Comparison of ENCODE assay signal across 19 mouse cellular contexts in the genomic region with DNA sequence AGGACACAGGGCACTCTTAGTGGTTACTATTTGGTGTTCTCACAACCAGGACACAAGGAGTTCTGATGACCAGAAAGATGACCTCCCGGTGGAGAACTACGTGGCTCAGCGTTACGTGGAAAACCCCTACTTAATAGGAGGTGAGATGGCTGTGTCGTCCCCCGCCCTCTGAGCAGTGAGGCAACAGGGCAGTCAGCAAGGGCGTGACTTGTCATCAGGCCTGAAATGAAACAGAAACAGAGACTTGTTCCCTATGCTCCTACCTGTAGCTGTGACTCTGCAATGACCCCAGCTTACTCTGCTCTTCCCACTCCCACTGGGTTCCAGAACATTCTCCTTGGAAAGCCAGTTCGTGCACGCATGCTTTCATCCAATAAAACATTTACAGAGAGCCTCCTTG. TPM values are rescaled to one million over a fixed set of nuclear protein-coding genes. Genes with fewer than 3 reads are reported as not detected.
"Had no signal": no experiment of that assay in that cellular context is flagged by ENCODE, and none has a peak within 500 bp of the region (broad histone marks: within the 10 kb centered on the region; RNA-seq: fewer than 3 reads in every experiment).

No protein-coding gene starts in this region.

- H3K36me3 ChIP-seq: limb, embryonic 13.5 days; midbrain, embryonic 12.5 days; neural tube, embryonic 12.5 days had no signal

- H3K4me2 ChIP-seq: limb, embryonic 13.5 days; midbrain, embryonic 12.5 days; neural tube, embryonic 12.5 days had no signal

- H3K27ac ChIP-seq: hindbrain, postnatal 0 days; kidney, postnatal 0 days; limb, embryonic 13.5 days; liver, embryonic 14.5 days; midbrain, embryonic 12.5 days; neural tube, embryonic 12.5 days had no signal

- H3K9ac ChIP-seq: limb, embryonic 13.5 days; liver, embryonic 14.5 days; midbrain, embryonic 12.5 days; neural tube, embryonic 12.5 days had no signal

- DNase-seq: left cerebral cortex, postnatal 4 days; lung, adult 18-20 months; right cerebral cortex, postnatal 14 days; thymus, postnatal 4 days had no signal

- H3K9me3 ChIP-seq: limb, embryonic 13.5 days; megakaryocyte, embryonic 14.5 days; midbrain, embryonic 12.5 days; neural tube, embryonic 12.5 days had no signal

- H3K27me3 ChIP-seq: limb, embryonic 13.5 days; midbrain, embryonic 12.5 days; neural tube, embryonic 12.5 days had no signal

- H3K4me1 ChIP-seq: limb, embryonic 13.5 days; megakaryocyte, embryonic 14.5 days; midbrain, embryonic 12.5 days; neural tube, embryonic 12.5 days had no signal

- ATAC-seq: hindbrain, postnatal 0 days; midbrain, embryonic 16.5 days had no signal

- H3K4me3 ChIP-seq: limb, embryonic 13.5 days; megakaryocyte, embryonic 14.5 days; midbrain, embryonic 12.5 days; myocyte; neural tube, embryonic 12.5 days had no signal

RNA-seq across cellular contexts. Expression of gene Ttll9, which starts 29.2 kb away (rescaled TPM):
- total RNA-seq: liver, adult 2 months had no signal
- polyA plus RNA-seq: myocyte had no signal

RNA-seq across cellular contexts. Expression of gene Dusp15, which starts 40.0 kb away (rescaled TPM):
- total RNA-seq: liver, adult 2 months had no signal
- polyA plus RNA-seq: liver, adult 2 months; lung, embryonic 16.5 days had no signal

RNA-seq across cellular contexts. Expression of gene Xkr7, which starts 40.1 kb away (rescaled TPM):
- total RNA-seq: liver, adult 2 months had no signal
- polyA plus RNA-seq: intestine, embryonic 14.5 days; kidney, postnatal 0 days; limb, embryonic 13.5 days; liver, adult 2 months; liver, embryonic 14.5 days; lung, embryonic 16.5 days; myocyte; spleen, adult 2 months; stomach, embryonic 16.5 days; thymus, postnatal 0 days had no signal

RNA-seq across cellular contexts. Expression of gene Foxs1, which starts 58.5 kb away (rescaled TPM):
- total RNA-seq: liver, adult 2 months had no signal
